ENCODE assay signal across 9 mouse cellular contexts in genomic region chr7:38074514-38074913, GRCm38 (mm10). TPM values are rescaled to one million over a fixed set of nuclear protein-coding genes. Genes with fewer than 3 reads are reported as not detected.
DNase-seq lines count a peak whose midpoint lies in the region; ATAC-seq lines count a peak whose summit lies in the region.
"Had no signal": no experiment of that assay in that cellular context is flagged by ENCODE, and none has a peak within 500 bp of the region (broad histone marks: within the 10 kb centered on the region; RNA-seq: fewer than 3 reads in every experiment).

No protein-coding gene starts in this region.

- H3K27me3 ChIP-seq in intestine, embryonic 15.5 days (replicated peaks) = no peaks in the 10 kb centered on the region
- no peaks in the 10 kb centered on the region; the same call in 1 of the 2 replicates for H3K27me3 ChIP-seq in intestine, embryonic 16.5 days (replicated peaks; ENCODE audit: control insufficient read depth, insufficient read depth, low read length)
- H3K27me3 ChIP-seq in hindbrain, embryonic 11.5 days (ENCODE audit: control insufficient read depth, insufficient read depth, low read length) = no peaks in the 10 kb centered on the region

- H3K4me3 ChIP-seq in intestine, embryonic 15.5 days (replicated peaks) = no peak overlapping the region
- H3K4me3 ChIP-seq in intestine, embryonic 16.5 days (ENCODE audit: low read length) = no peak overlapping the region
- peak overlapping the region; percentile 13; the same call in 1 of the 2 replicates for H3K4me3 ChIP-seq in hindbrain, embryonic 11.5 days (ENCODE audit: low read depth, low read length)
- H3K4me3 ChIP-seq: liver, embryonic 15.5 days had no signal

- peak; percentile 58 for DNase-seq in embryo, embryonic 10 days (ENCODE audit: low spot score)
- peak; percentile 61 for DNase-seq in hindbrain, embryonic 11.5 days (ENCODE audit: low spot score)
- DNase-seq in neural tube, embryonic 10.5 days (ENCODE audit: extremely low spot score, low spot score) = peak; percentile 42
- DNase-seq in ovary, adult 18-20 months (ENCODE audit: low spot score) = no peak
- DNase-seq in layer of hippocampus, postnatal 36 days = no peak

- no peak overlapping the region for H3K27ac ChIP-seq in intestine, embryonic 15.5 days
- H3K27ac ChIP-seq in intestine, embryonic 16.5 days (ENCODE audit: low read length) = no peak overlapping the region
- H3K27ac ChIP-seq in hindbrain, embryonic 11.5 days (ENCODE audit: low read depth, low read length) = no peak overlapping the region
- H3K27ac ChIP-seq: liver, embryonic 15.5 days had no signal

- no peak overlapping the region for H3K9ac ChIP-seq in intestine, embryonic 15.5 days
- no peak overlapping the region for H3K9ac ChIP-seq in intestine, embryonic 16.5 days (ENCODE audit: low read depth, low read length)
- H3K9ac ChIP-seq in hindbrain, embryonic 11.5 days (ENCODE audit: low read depth, low read length) = 0 out of 2 replicates have a peak overlapping the region, but pooled peaks have one; percentile 7
- H3K9ac ChIP-seq: liver, embryonic 15.5 days had no signal

- H3K9me3 ChIP-seq in intestine, embryonic 15.5 days = no peaks in the 10 kb centered on the region
- no peaks in the 10 kb centered on the region for H3K9me3 ChIP-seq in intestine, embryonic 16.5 days (ENCODE audit: control insufficient read depth, low read length)
- no peaks in the 10 kb centered on the region for H3K9me3 ChIP-seq in hindbrain, embryonic 11.5 days (ENCODE audit: control insufficient read depth, low read length)
- H3K9me3 ChIP-seq: liver, embryonic 15.5 days had no signal

- no peak for ATAC-seq in intestine, embryonic 15.5 days
- ATAC-seq in intestine, embryonic 16.5 days = no peak
- peak; percentile 92 for ATAC-seq in hindbrain, embryonic 11.5 days (ENCODE audit: low FRiP score)
- no peak for ATAC-seq in erythroid progenitor cell, adult 5-6 weeks (replicated peaks; ENCODE audit: low FRiP score, poor library complexity, severe bottlenecking)

- 0 out of 2 replicates have a peak overlapping the region, but pooled peaks have one; percentile 1 for H3K4me2 ChIP-seq in intestine, embryonic 15.5 days (replicated peaks)
- H3K4me2 ChIP-seq in intestine, embryonic 16.5 days (ENCODE audit: low read depth, low read length) = no peak overlapping the region
- peak overlapping the region; percentile 38 for H3K4me2 ChIP-seq in hindbrain, embryonic 11.5 days (replicated peaks; ENCODE audit: low read depth, low read length)
- H3K4me2 ChIP-seq: liver, embryonic 15.5 days had no signal

- H3K36me3 ChIP-seq in intestine, embryonic 15.5 days = no peaks in the 10 kb centered on the region
- no peaks in the 10 kb centered on the region for H3K36me3 ChIP-seq in intestine, embryonic 16.5 days (ENCODE audit: control insufficient read depth, insufficient read depth, low read length)
- no peaks in the 10 kb centered on the region for H3K36me3 ChIP-seq in hindbrain, embryonic 11.5 days (ENCODE audit: control insufficient read depth, insufficient read depth, low read length)
- H3K36me3 ChIP-seq: liver, embryonic 15.5 days had no signal

- H3K4me1 ChIP-seq in intestine, embryonic 15.5 days (replicated peaks) = no peaks in the 10 kb centered on the region
- no peaks in the 10 kb centered on the region; the same call in 1 of the 2 replicates for H3K4me1 ChIP-seq in intestine, embryonic 16.5 days (ENCODE audit: control insufficient read depth, insufficient read depth, low read length)
- H3K4me1 ChIP-seq in hindbrain, embryonic 11.5 days (replicated peaks; ENCODE audit: control insufficient read depth, insufficient read depth, low read length) = no peaks in the 10 kb centered on the region; the same call in 1 of the 2 replicates
- H3K4me1 ChIP-seq: liver, embryonic 15.5 days had no signal

- 13% methylated on average over 14 of the region's 14 CpGs for WGBS in intestine, embryonic 15.5 days
- 6% methylated on average over 14 of the region's 14 CpGs for WGBS in intestine, embryonic 16.5 days
- 1% methylated on average over 14 of the region's 14 CpGs for WGBS in hindbrain, embryonic 11.5 days

RNA-seq across cellular contexts. Expression of gene Ccne1, which starts 32.8 kb away (rescaled TPM):
- 57.2 and 59.4 TPM in 2 replicates for polyA plus RNA-seq in intestine, embryonic 15.5 days (2015; fragmentation: Nextera tagmentation; extraction: Ambion mirVana)
- 45.8 and 55.9 TPM in 2 replicates for polyA plus RNA-seq in intestine, embryonic 16.5 days (2015; fragmentation: Nextera tagmentation; extraction: Ambion mirVana)
- 56.6 and 60.5 TPM in 2 replicates for polyA plus RNA-seq in hindbrain, embryonic 11.5 days (2014; fragmentation: Nextera tagmentation; extraction: Ambion mirVana)
- 131 and 148 TPM in 2 replicates for total RNA-seq in erythroid progenitor cell, adult 5-6 weeks (2015; ENCODE audit: low replicate concordance)
- total RNA-seq in erythroid progenitor cell, adult 5-6 weeks (2017; ENCODE audit: low replicate concordance) = 180 and 187 TPM in 2 replicates
- 10 to 100 TPM; 14.2 to 14.5 TPM for total RNA-seq in layer of hippocampus, postnatal 36 days (2021)

RNA-seq across cellular contexts. Expression of gene Uri1, which starts 51.2 kb away (rescaled TPM):
- 41.4 and 47.2 TPM in 2 replicates for polyA plus RNA-seq in intestine, embryonic 15.5 days (2015; fragmentation: Nextera tagmentation; extraction: Ambion mirVana)
- 29.6 TPM in 2 replicates for polyA plus RNA-seq in intestine, embryonic 16.5 days (2015; fragmentation: Nextera tagmentation; extraction: Ambion mirVana)
- polyA plus RNA-seq in hindbrain, embryonic 11.5 days (2014; fragmentation: Nextera tagmentation; extraction: Ambion mirVana) = 34.7 and 40.2 TPM in 2 replicates
- 10.1 TPM in 2 replicates for total RNA-seq in erythroid progenitor cell, adult 5-6 weeks (2015; ENCODE audit: low replicate concordance)
- total RNA-seq in erythroid progenitor cell, adult 5-6 weeks (2017; ENCODE audit: low replicate concordance) = 18.2 and 18.8 TPM in 2 replicates
- 10 to 100 TPM; 31.2 to 33.4 TPM for total RNA-seq in layer of hippocampus, postnatal 36 days (2021)

Comparison
In these comparisons a context has a peak if more than half of its experiments do, and no peak if none do; other contexts are left out.
1. DNase-seq: peak in embryo, embryonic 10 days (single experiment), hindbrain, embryonic 11.5 days (single experiment) and neural tube, embryonic 10.5 days (single experiment); none in ovary, adult 18-20 months (single experiment) and layer of hippocampus, postnatal 36 days (0 of 2).